Mouse (Mus musculus) v-Abl transformed pro-B cells (cell line): ENCODE data around the gene Macrod2.

Source experiments
- in situ Hi-C, 2 experiments: fragments of 400-800 bp; cut with MboI; formaldehyde crosslinking; loops; one replicate each; pipeline ENCODE4 v1.15.1; 2025; ENCODE audit not compliant: unreplicated experiment in 2 of 2

Gene Macrod2

GRCm38 (mm10) chr2:141022971-141023370 lies 627.9 kb downstream of the Macrod2 start:
- in situ Hi-C loops: no loop called here

- in situ Hi-C loops: no loop called here
Measured at GRCm38 (mm10) chr2:141023916-141024315, 628.8 kb downstream of the Macrod2 start.

- in situ Hi-C loops: no loop called here
Measured at GRCm38 (mm10) chr2:141024316-141025043, 629.4 kb downstream of the Macrod2 start.

DNA sequence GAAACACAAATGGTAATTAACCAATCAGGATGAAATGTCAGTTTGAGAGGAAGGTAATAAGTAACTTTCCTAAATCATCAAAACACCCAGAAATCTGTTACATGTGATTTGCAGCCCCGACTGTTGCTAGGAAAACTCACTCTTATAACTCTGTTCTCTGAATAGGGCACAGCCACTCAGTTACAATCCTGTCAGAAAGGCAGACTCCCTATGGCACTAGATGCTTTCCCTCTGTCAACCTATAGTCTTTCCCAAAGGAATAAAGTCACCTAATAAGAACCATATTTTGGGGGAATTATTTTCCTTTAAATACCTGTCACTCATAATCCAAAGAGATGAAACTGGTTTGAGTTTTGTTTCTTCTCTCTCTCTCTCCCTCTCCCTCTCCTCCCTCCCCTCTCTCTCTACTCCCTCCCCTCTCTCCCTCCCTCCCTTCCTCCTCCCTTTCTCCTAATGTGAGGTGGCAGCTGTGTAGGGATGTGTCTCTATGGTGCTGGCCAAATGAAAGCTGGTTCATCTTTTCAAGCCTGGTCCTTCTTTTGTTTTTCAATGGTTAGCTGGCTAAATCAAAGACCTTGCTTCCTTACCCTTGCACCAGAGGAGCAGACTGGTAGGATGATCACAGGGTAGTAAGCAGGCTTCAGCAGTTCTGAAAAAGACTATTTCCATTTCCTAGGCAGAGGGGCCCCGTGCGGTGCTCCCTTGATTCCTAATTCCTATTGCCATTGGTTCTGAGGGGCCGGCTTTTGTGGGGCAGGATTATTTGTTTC lies 661.8 kb downstream of the Macrod2 start:
- in situ Hi-C loops: no loop called here

DNA sequence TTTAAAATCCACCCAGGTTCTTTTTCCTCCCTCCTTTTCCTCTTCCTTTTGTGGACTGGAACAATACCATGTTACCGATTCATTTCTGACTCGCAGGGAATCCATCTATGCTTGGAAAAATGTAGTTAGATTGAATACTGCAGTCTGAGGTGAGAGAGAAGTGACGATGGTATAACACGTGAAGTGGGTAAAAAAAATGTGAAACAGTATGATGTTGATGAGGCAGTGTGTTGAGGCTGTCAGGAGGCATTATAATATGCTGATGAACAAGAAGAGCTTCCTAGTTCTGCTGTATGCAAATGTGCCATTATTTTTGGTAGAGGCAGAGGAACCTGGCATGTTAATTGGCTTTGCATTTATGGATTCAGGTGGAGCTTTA lies 662.3 kb downstream of the Macrod2 start:
- in situ Hi-C loops: no loop called here

GRCm38 (mm10) chr2:141073981-141074855 lies 679.1 kb downstream of the Macrod2 start:
- in situ Hi-C loops: no loop called here

GRCm38 (mm10) chr2:141078221-141078620 lies 683.1 kb downstream of the Macrod2 start:
- in situ Hi-C loops: no loop called here

- in situ Hi-C loops: no loop called here
Measured at GRCm38 (mm10) chr2:141091320-141091719, 696.2 kb downstream of the Macrod2 start.

DNA sequence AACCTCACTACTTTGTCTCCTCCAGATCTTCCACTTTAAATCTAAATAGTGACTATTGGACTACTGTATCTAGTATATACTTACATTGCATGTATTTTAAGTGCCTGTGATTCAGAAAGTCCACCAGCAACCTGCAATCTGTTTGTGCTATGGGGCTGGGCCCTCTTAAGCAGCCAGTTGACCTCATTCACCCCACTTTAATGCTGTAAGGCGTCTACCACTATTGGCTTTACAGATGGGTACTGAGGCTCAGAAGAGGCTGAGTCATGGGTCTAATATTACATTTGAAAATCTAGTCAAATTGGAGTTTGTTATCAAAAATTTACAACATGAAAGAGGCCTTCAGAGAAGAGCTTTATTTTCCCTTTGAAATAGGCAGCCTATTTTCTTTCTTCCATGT lies 722.5 kb downstream of the Macrod2 start:
- in situ Hi-C loops: no loop called here

GRCm38 (mm10) chr2:141123875-141124274 lies 728.8 kb downstream of the Macrod2 start:
- in situ Hi-C loops: no loop called here

DNA sequence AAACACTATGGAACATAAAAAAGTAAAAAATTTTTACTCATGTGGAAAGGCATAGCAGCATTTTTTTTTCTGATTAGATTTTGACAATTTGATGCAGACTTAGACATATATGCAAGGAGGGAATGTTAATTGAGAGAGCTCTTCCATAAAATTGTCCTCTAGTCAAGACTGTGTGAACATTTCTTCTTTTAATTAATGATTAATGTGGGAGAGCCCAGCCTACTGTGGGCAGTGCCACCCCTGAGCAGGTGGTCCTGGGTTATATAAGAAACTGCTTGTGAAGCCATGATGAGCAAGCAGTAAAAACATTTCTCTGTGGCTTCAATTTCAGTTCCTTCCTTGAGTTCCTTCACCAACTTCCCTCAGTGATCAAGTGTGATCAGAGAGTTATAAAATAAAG lies 730.5 kb downstream of the Macrod2 start:
- in situ Hi-C loops: no loop called here

DNA sequence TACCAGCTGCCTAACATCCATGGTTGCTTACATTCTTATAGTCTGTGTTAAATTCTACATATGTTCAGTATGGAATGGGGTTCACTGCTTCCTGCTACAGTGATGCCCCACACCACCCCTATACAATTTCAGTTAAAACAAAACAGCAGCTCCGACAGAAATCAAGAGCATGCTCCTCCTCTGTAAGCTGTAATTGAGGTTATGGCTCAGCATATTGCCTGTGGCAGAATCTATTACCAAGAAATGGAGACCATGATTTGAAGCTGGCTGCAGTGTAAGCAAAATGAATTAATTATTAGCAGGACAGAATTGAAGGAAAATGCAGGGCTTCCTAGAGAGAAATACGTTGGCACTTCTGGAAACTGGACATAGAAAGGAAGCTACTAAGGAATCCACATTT lies 747.2 kb downstream of the Macrod2 start:
- in situ Hi-C loops: no loop called here

GRCm38 (mm10) chr2:141152011-141152772 lies 757.1 kb downstream of the Macrod2 start:
- in situ Hi-C loops: no loop called here

DNA sequence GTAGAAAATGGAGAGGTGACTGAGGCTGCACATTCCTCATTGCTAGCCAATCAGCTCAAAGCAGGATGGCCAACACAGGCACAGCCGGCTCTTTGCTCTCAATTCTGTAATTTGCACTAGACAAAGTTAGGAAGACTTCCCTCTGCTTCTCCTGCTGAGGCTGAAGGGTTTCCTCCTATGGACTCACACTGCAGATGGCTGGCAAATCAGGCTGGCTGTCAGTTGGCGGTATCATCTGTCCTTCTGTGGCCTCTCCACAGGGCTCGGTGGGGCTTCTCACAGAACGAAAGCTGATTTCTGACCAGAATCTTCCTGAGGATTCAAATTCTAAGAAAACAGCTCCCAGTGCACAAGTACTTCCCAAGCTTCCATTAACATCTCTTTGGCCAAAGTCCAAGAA lies 760.9 kb downstream of the Macrod2 start:
- in situ Hi-C loops: no loop called here

DNA sequence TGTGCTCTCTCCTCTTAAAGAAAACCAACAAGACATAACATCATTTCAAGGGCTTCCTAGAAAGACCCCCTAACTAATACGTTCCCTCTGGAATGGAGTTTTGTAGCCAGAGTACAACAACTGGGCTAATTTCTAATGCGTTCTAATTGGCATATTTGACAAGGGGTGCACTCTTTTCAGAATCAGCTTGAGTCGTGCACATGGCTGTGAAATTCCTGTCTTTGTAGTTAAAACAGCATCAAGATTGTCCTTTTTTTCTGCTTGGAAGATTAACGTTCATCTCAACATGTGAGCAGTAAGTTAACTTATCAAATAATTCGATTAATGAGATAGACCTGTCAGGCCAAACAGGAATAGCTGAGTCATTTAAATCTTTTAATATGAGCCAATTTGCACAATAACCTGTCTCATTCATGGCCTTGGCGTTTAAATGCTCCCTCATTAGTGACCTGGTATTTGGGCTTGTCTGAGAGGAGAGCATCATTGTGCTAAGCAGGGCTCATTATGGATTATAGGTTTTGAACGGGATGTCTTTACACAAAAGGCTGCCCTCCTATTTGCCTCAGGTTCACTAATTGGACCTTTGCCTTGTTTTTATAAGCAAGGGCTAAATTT lies 762.0 kb downstream of the Macrod2 start:
- in situ Hi-C loops: no loop called here

- in situ Hi-C loops: no loop called here
Measured at GRCm38 (mm10) chr2:141158161-141158560, 763.1 kb downstream of the Macrod2 start.

DNA sequence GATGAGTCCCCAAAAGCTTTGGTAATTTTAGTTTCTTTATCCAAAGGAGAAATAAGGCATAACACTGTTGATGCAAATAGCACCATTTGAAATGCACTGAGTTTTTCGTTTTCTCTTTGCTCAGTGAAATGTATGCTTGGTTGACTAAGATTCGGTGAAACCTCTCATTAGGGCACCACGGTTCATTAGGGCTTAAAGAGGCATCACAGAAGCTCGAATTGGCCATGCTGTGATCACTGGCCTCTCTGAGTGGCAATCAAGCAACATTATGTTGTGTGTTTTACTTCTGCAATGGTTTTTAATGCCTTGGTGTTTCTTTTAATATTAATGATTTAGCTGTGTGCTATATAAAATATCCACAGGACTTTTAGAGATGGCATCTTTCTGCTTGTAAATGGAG lies 768.8 kb downstream of the Macrod2 start:
- in situ Hi-C loops: no loop called here

- in situ Hi-C loops: no loop called here
Measured at GRCm38 (mm10) chr2:141169586-141169985, 774.5 kb downstream of the Macrod2 start.

- in situ Hi-C loops: no loop called here
Measured at GRCm38 (mm10) chr2:141173167-141173566, 778.1 kb downstream of the Macrod2 start.

- in situ Hi-C loops: no loop called here
Measured at GRCm38 (mm10) chr2:141173607-141174006, 778.5 kb downstream of the Macrod2 start.
